Mouse (Mus musculus) kidney, embryonic 15.5 days (tissue): ENCODE results near the gene Brd4. TPM values are rescaled to one million over a fixed set of nuclear protein-coding genes. Genes with fewer than 3 reads are reported as not detected.

Source experiments
- ATAC-seq: fragments of 200-750 bp; cut with Nextera tagmentation; replicated peaks from 2 replicates; pipeline ENCODE4 v1.8.0; 2017; ENCODE audit warnings: moderate TSS enrichment; ENCODE audit not compliant: low FRiP score
- H3K27ac ChIP-seq: fragments of 300-500 bp; sonication (generic); 2 replicates; pipeline ENCODE4 v1.5.1; 2015; ENCODE audit warnings: mild to moderate bottlenecking, inconsistent platforms
- H3K27me3 ChIP-seq: fragments of 300-500 bp; sonication (generic); 2 replicates; pipeline ENCODE4 v1.6.1; 2015; ENCODE audit warnings: inconsistent platforms
- H3K36me3 ChIP-seq: fragments of 300-500 bp; sonication (generic); 2 replicates; pipeline ENCODE4 v1.6.1; 2015; ENCODE audit warnings: inconsistent platforms
- H3K4me1 ChIP-seq: fragments of 300-500 bp; sonication (generic); 2 replicates; pipeline ENCODE4 v1.6.1; 2015; ENCODE audit warnings: inconsistent platforms
- H3K4me2 ChIP-seq: fragments of 300-500 bp; sonication (generic); 2 replicates; pipeline ENCODE4 v1.6.1; 2015; ENCODE audit warnings: moderate library complexity, mild to moderate bottlenecking, inconsistent platforms
- H3K4me3 ChIP-seq: fragments of 300-500 bp; sonication (generic); replicated peaks from 2 replicates; pipeline ENCODE4 v1.5.1; 2015; ENCODE audit warnings: mild to moderate bottlenecking, inconsistent platforms
- H3K9ac ChIP-seq: fragments of 300-500 bp; sonication (generic); 2 replicates; pipeline ENCODE4 v1.6.1; 2015; ENCODE audit warnings: mild to moderate bottlenecking, inconsistent platforms
- H3K9me3 ChIP-seq: fragments of 300-500 bp; sonication (generic); replicated peaks from 2 replicates; pipeline ENCODE4 v1.6.1; 2016; ENCODE audit warnings: inconsistent platforms
- WGBS: fragments of 180-500 bp; shearing (Covaris S2); methylation state at CpG from one replicate; pipeline ENCODE4 v1.1.7; 2015; ENCODE audit warnings: mixed read lengths; 5-methylcytosine and 5-hydroxymethylcytosine counted together
- polyA plus RNA-seq: library from polyadenylated mRNA; unstranded; fragments of >200 nt; fragmentation: Nextera tagmentation; extraction: Ambion mirVana; gene quantifications from 2 replicates; pipeline ENCODE4 v1.2.1, GENCODE M21; 2015

Brd4 gene
- polyA plus RNA-seq, 1 experiment from 2014 or later = 100 TPM

GRCm38 (mm10) chr17:32188863-32189636 is 95.5 kb downstream of the Brd4 start, which contains the start of gene Ephx3:
Gene Ephx3, minus strand, starts transcription at chr17:32189549.
- H3K9ac ChIP-seq = peak within 1 kb of the TSS; percentile 27
- H3K36me3 ChIP-seq = no peaks in the 10 kb centered on the region
- peaks cover 23% of the 10 kb centered on the region for H3K27me3 ChIP-seq
- H3K27ac ChIP-seq = no peak within 1 kb of the TSS
- peaks cover 20% of the 10 kb centered on the region for H3K4me1 ChIP-seq
- no peaks in the 10 kb centered on the region for H3K9me3 ChIP-seq
- ATAC-seq = peak; percentile 12; the same call in 1 of the 2 replicates
- peak within 1 kb of the TSS; percentile 39 for H3K4me3 ChIP-seq
- WGBS = 5% methylated on average over 42 of the region's 42 CpGs
- peak within 1 kb of the TSS; percentile 68 for H3K4me2 ChIP-seq

- ATAC-seq = no peak
- WGBS = 31% methylated on average over 8 of the region's 8 CpGs
- Histone ChIP-seq H3K4me2 (no peak overlapping the region), H3K27ac (no peak overlapping the region), H3K9me3 (no peaks in the 10 kb centered on the region), H3K4me3 (no peak overlapping the region), H3K4me1 (peaks cover 26% of the 10 kb centered on the region), H3K27me3 (peaks cover under 1% of the 10 kb centered on the region), H3K36me3 (no peaks in the 10 kb centered on the region), H3K9ac (no peak overlapping the region)
These were observed 101.5 kb downstream of the Brd4 start for GRCm38 (mm10) chr17:32183017-32183416.

- Histone ChIP-seq H3K36me3 (no peaks in the 10 kb centered on the region), H3K27me3 (no peaks in the 10 kb centered on the region), H3K4me3 (no peak overlapping the region), H3K4me1 (peaks cover 26% of the 10 kb centered on the region), H3K9ac (no peak overlapping the region), H3K27ac (no peak overlapping the region), H3K4me2 (no peak overlapping the region), H3K9me3 (no peaks in the 10 kb centered on the region)
- ATAC-seq = no peak
- 53% methylated on average over 11 of the region's 11 CpGs for WGBS
These were observed 104.7 kb downstream of the Brd4 start for GRCm38 (mm10) chr17:32179621-32180491.

GRCm38 (mm10) chr17:32176919-32177318 is 107.6 kb downstream of the Brd4 start:
- Histone ChIP-seq H3K4me1 (peaks cover 22% of the 10 kb centered on the region), H3K4me3 (no peak overlapping the region), H3K27me3 (no peaks in the 10 kb centered on the region), H3K27ac (no peak overlapping the region), H3K4me2 (no peak overlapping the region), H3K9ac (no peak overlapping the region), H3K36me3 (no peaks in the 10 kb centered on the region), H3K9me3 (no peaks in the 10 kb centered on the region)
- 94% methylated on average over 4 of the region's 4 CpGs for WGBS
- ATAC-seq = no peak

- H3K9ac ChIP-seq = no peak overlapping the region
- H3K27me3 ChIP-seq = no peaks in the 10 kb centered on the region
- no peak overlapping the region for H3K4me2 ChIP-seq
- no peak for ATAC-seq
- H3K27ac ChIP-seq = 0 out of 2 replicates have a peak overlapping the region, but pooled peaks have one; percentile 32
- peaks cover 10% of the 10 kb centered on the region for H3K4me1 ChIP-seq
- H3K9me3 ChIP-seq = no peaks in the 10 kb centered on the region
- 57% methylated on average over 7 of the region's 7 CpGs for WGBS
- H3K4me3 ChIP-seq = no peak overlapping the region
- H3K36me3 ChIP-seq = no peaks in the 10 kb centered on the region
These were observed 111.4 kb downstream of the Brd4 start for GRCm38 (mm10) chr17:32173166-32173565.

GRCm38 (mm10) chr17:32172485-32172884 is 112.0 kb downstream of the Brd4 start:
- Histone ChIP-seq H3K36me3 (no peaks in the 10 kb centered on the region), H3K4me2 (no peak overlapping the region), H3K9me3 (no peaks in the 10 kb centered on the region), H3K27me3 (no peaks in the 10 kb centered on the region), H3K4me3 (no peak overlapping the region), H3K27ac (0 out of 2 replicates have a peak overlapping the region, but pooled peaks have one; percentile 32), H3K9ac (no peak overlapping the region), H3K4me1 (peaks cover 9% of the 10 kb centered on the region; the same call in 1 of the 2 replicates)
- ATAC-seq = no peak
- WGBS = 88% methylated on average over 2 of the region's 2 CpGs

GRCm38 (mm10) chr17:32169518-32170225 is 114.8 kb downstream of the Brd4 start:
- no peaks in the 10 kb centered on the region for H3K36me3 ChIP-seq
- H3K27me3 ChIP-seq = no peaks in the 10 kb centered on the region
- H3K27ac ChIP-seq = no peak overlapping the region
- 66% methylated on average over 4 of the region's 4 CpGs for WGBS
- no peak overlapping the region for H3K4me2 ChIP-seq
- ATAC-seq = no peak
- H3K4me1 ChIP-seq = peaks cover 24% of the 10 kb centered on the region
- no peak overlapping the region for H3K4me3 ChIP-seq
- H3K9ac ChIP-seq = no peak overlapping the region
- H3K9me3 ChIP-seq = no peaks in the 10 kb centered on the region

GRCm38 (mm10) chr17:32166687-32167086 is 117.8 kb downstream of the Brd4 start, which contains the start of gene Notch3:
Gene Notch3, minus strand, starts transcription at chr17:32166852.
- Histone ChIP-seq H3K4me2 (peak within 1 kb of the TSS; percentile 90), H3K36me3 (no peaks in the 10 kb centered on the region), H3K27ac (peak within 1 kb of the TSS; percentile 90), H3K9me3 (no peaks in the 10 kb centered on the region), H3K4me1 (peaks cover 51% of the 10 kb centered on the region), H3K4me3 (peak within 1 kb of the TSS; percentile 80), H3K27me3 (0 out of 2 replicates have a peak, but pooled peaks cover 4% of the 10 kb centered on the region), H3K9ac (peak within 1 kb of the TSS; percentile 78)
- peak; percentile 72 for ATAC-seq
- 1% methylated on average over 29 of the region's 39 CpGs for WGBS

GRCm38 (mm10) chr17:32165803-32166595 is 118.5 kb downstream of the Brd4 start:
- peaks cover 57% of the 10 kb centered on the region for H3K4me1 ChIP-seq
- H3K36me3 ChIP-seq = no peaks in the 10 kb centered on the region
- H3K27ac ChIP-seq = peak overlapping the region; percentile 90
- H3K9me3 ChIP-seq = no peaks in the 10 kb centered on the region
- peak overlapping the region; percentile 90 for H3K4me2 ChIP-seq
- peak overlapping the region; percentile 78 for H3K9ac ChIP-seq
- H3K27me3 ChIP-seq = 0 out of 2 replicates have a peak, but pooled peaks cover 4% of the 10 kb centered on the region
- peak overlapping the region; percentile 80 for H3K4me3 ChIP-seq
- ATAC-seq = peak; percentile 52
- WGBS = under 1% methylated on average over 37 of the region's 43 CpGs

GRCm38 (mm10) chr17:32165266-32165802 is 119.2 kb downstream of the Brd4 start:
- Histone ChIP-seq H3K27me3 (0 out of 2 replicates have a peak, but pooled peaks cover 4% of the 10 kb centered on the region), H3K9me3 (no peaks in the 10 kb centered on the region), H3K4me2 (peak overlapping the region; percentile 90), H3K9ac (peak overlapping the region; percentile 78), H3K4me3 (peak overlapping the region; percentile 80), H3K27ac (peak overlapping the region; percentile 90), H3K4me1 (peaks cover 57% of the 10 kb centered on the region), H3K36me3 (peaks cover 5% of the 10 kb centered on the region; the same call in 1 of the 2 replicates)
- WGBS = 7% methylated on average over 7 of the region's 9 CpGs
- ATAC-seq = peak; percentile 67
